Mouse (Mus musculus) testis, adult 2 months (tissue): Measurements from ENCODE around the gene Emilin1.
A peak's percentile ranks its signal among the peaks of the same experiment; 100 is the strongest.

Experiments used
- CTCF ChIP-seq: fragments of 200-500 bp; IDR thresholded peaks from 2 replicates; pipeline ENCODE4 v1.5.1; 2012; ENCODE audit warnings: low read depth, mild to moderate bottlenecking, inconsistent platforms, low read length, moderate library complexity; ENCODE audit not compliant: control insufficient read depth, insufficient read depth, insufficient replicate concordance
- POLR2A ChIP-seq: fragments of 200-500 bp; IDR thresholded peaks from 2 replicates; pipeline ENCODE4 v1.6.1; 2012; ENCODE audit warnings: low read depth, mild to moderate bottlenecking, inconsistent platforms, low read length, moderate library complexity; ENCODE audit not compliant: control insufficient read depth

DNA sequence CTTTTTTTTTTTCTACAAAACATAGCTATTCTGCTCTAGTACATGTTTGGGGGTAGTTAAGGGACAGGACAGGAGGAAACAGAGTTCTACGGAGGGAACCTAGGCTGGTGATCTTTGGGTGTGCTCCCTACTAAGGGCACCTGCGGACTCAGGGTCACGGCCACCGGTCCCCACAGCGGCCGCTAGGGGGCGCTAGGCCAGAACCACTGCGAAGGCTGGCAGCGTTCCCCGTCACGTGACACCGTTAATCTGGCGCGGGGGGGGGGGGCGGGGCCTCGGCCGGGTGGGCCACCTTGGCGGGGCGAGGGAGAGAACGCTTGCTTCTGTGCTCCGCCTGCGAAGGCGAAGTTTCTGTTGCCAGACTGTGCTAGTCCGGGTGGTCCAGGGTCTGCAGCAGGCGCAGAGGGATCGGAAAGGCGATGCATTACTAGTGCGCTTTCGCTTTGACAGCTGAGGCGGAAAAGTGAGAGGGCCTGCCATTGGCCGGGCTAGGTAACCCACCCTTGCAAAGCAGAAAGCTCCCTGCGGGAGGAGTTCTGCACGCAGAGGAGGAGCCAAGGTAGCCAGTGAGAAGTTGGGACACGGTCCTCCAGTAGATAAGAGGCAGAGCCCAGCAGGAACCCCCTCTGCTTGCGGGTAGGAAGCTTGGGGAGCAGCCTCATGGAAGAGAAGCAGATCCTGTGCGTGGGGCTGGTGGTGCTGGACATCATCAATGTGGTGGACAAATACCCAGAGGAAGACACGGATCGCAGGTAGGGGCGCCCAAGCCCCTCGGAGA, 8.2 kb downstream of the Emilin1 start, which contains the start of gene Khk:
- TF ChIP-seq CTCF = peak; percentile 94
- TF ChIP-seq POLR2A = no peak; the same call in 1 of the 2 replicates
